Mouse (Mus musculus) liver, embryonic 14.5 days (tissue): ENCODE data around the gene Ccdc191.

ENCODE experiments used
- CTCF ChIP-seq: IDR thresholded peaks from 2 replicates; pipeline ENCODE4 v1.5.1; 2016; ENCODE audit warnings: antibody characterized with exemption, low read depth, control low read depth
- EP300 ChIP-seq: IDR thresholded peaks from 2 replicates; pipeline ENCODE4 v1.6.1; 2016; ENCODE audit warnings: antibody characterized with exemption, low read depth

DNA sequence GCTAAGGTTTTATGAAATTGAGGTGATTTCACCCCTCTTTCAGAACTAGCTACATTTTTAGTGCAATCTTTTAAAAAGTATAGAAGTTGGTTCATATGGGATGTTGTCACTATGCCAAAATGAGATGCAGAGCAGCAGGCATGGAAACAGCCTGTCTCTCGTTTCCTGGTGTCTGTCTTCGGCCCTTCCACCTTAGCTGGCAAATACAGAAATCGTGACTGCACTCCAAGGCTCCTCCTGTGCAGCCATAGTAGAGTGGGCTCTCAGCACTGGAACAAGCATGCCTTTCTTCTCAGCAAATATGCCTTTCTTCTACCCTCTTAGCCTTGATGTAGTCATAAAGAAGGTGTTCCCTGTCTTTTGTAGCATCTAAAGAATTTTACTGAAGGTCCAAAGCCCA lies 46.3 kb downstream of the Ccdc191 start:
- TF ChIP-seq CTCF (no peak), EP300 (no peak)
